Mouse (Mus musculus) MN1 (cell line): ENCODE measurements around the gene Hcn1.

ENCODE experiments used
- DNase-seq: peaks from one replicate; pipeline ENCODE4 v3.0.0-alpha.2; 2016; ENCODE audit warnings: low spot score

Hcn1 gene

GRCm38 (mm10) chr13:117705573-117705972 is 103.5 kb downstream of the Hcn1 start:
- no peak for DNase-seq

GRCm38 (mm10) chr13:117705997-117706396 is 103.9 kb downstream of the Hcn1 start:
- DNase-seq, result peak; percentile 10

- no peak for DNase-seq
Measured at GRCm38 (mm10) chr13:117706496-117706895, 104.4 kb downstream of the Hcn1 start.

GRCm38 (mm10) chr13:117706986-117707738 is 105.0 kb downstream of the Hcn1 start:
- DNase-seq, result no peak

- DNase-seq, result no peak
Measured at GRCm38 (mm10) chr13:117710811-117711210, 108.7 kb downstream of the Hcn1 start.

GRCm38 (mm10) chr13:117722090-117722489 is 120.0 kb downstream of the Hcn1 start:
- no peak for DNase-seq

GRCm38 (mm10) chr13:117724083-117724482 is 122.0 kb downstream of the Hcn1 start:
- DNase-seq, result no peak

GRCm38 (mm10) chr13:117728393-117728792 is 126.3 kb downstream of the Hcn1 start:
- no peak for DNase-seq

- DNase-seq, result no peak
Measured at GRCm38 (mm10) chr13:117732738-117733137, 130.6 kb downstream of the Hcn1 start.

GRCm38 (mm10) chr13:117744451-117744850 is 142.3 kb downstream of the Hcn1 start:
- no peak for DNase-seq

- no peak for DNase-seq
Measured at GRCm38 (mm10) chr13:117745173-117745572, 143.1 kb downstream of the Hcn1 start.

- no peak for DNase-seq
Measured at GRCm38 (mm10) chr13:117765487-117765886, 163.4 kb downstream of the Hcn1 start.

GRCm38 (mm10) chr13:117785376-117785775 is 183.3 kb downstream of the Hcn1 start:
- no peak for DNase-seq

- DNase-seq, result no peak
Measured at GRCm38 (mm10) chr13:117792861-117793260, 190.7 kb downstream of the Hcn1 start.

- no peak for DNase-seq
Measured at GRCm38 (mm10) chr13:117801061-117801460, 198.9 kb downstream of the Hcn1 start.

GRCm38 (mm10) chr13:117827628-117828027 is 225.5 kb downstream of the Hcn1 start:
- DNase-seq, result no peak

- no peak for DNase-seq
Measured at GRCm38 (mm10) chr13:117836658-117837057, 234.5 kb downstream of the Hcn1 start.

- no peak for DNase-seq
Measured at GRCm38 (mm10) chr13:117838264-117838663, 236.1 kb downstream of the Hcn1 start.

GRCm38 (mm10) chr13:117842366-117842765 is 240.2 kb downstream of the Hcn1 start:
- DNase-seq, result no peak

GRCm38 (mm10) chr13:117847290-117847689 is 245.2 kb downstream of the Hcn1 start:
- DNase-seq, result no peak

- DNase-seq, result no peak
Measured at GRCm38 (mm10) chr13:117848757-117849156, 246.6 kb downstream of the Hcn1 start.

GRCm38 (mm10) chr13:117851954-117852710 is 250.0 kb downstream of the Hcn1 start:
- DNase-seq, result no peak

- DNase-seq, result no peak
Measured at GRCm38 (mm10) chr13:117852711-117853051, 250.6 kb downstream of the Hcn1 start.
